Mouse (Mus musculus): ENCODE results near the gene Mef2d. TPM values are rescaled to one million over a fixed set of nuclear protein-coding genes. Genes with fewer than 3 reads are reported as not detected.

Mef2d gene
- polyA plus RNA-seq, 1 experiment from 2014 or later = 28.3 TPM

DNA sequence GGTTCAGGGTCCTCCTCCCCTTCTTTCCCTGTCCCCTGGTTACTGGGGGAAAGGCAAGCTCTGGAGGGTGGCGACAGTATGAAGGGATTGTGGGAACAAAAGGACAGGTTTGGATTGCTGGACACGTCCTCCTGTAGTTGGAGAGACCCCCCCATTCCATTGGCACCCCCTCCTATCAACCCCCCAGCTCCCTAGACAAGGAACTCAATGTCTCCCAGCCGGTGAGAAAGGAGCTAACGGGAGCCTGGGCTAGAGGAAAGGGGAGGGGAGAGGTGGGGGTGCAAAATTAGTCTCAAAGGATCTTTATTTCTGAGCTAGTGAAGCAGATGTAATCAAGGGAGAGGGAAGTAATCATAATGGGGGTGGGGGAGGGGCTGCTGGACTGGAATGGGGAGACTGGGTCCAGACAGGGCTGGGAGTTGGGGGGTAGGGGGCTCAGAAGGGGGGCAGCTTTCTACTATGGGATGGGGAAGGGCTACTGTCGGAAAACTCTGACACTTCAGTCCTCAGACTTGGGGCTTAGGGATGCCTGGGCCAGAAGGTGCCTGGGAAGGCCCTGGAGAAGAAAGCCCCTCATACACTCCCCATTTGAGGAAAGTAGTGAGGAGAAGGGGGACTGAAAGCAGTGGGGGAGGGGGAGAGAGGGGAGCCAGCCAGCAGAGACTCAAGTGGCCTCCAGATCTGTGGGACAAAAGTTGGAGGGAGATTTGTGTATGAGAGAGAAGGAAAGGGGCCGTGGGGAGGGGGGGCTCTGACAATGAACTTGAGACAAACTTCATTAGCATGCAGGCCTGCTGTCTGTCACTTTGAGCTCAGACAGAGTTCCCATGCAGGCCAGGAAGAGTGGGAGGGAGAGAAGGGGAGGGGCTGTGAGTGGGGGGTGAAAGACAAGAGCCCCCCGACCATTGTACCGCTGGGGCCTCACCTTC is 63.7 kb downstream of the Mef2d start:
- Histone ChIP-seq H3K9me3 (ENCODE audit: control insufficient read depth, low read length) (no peaks in the 10 kb centered on the region), H3K4me1 (replicated peaks; ENCODE audit: control insufficient read depth, insufficient read depth, low read length) (peaks cover 55% of the 10 kb centered on the region), H3K36me3 (ENCODE audit: control insufficient read depth, insufficient read depth) (no peaks in the 10 kb centered on the region), H3K4me2 (ENCODE audit: low read length) (peak overlapping the region; percentile 67), H3K27me3 (replicated peaks; ENCODE audit: control insufficient read depth, insufficient read depth, low read length) (no peaks in the 10 kb centered on the region), H3K9ac (replicated peaks; ENCODE audit: low read depth, low read length) (peak overlapping the region; percentile 100), H3K4me3 (replicated peaks; ENCODE audit: low read length) (peak overlapping the region; percentile 74), H3K27ac (ENCODE audit: low read length) (peak overlapping the region; percentile 100)
- ATAC-seq = peak; percentile 67
- WGBS = 1% methylated on average over 8 of the region's 8 CpGs

DNA sequence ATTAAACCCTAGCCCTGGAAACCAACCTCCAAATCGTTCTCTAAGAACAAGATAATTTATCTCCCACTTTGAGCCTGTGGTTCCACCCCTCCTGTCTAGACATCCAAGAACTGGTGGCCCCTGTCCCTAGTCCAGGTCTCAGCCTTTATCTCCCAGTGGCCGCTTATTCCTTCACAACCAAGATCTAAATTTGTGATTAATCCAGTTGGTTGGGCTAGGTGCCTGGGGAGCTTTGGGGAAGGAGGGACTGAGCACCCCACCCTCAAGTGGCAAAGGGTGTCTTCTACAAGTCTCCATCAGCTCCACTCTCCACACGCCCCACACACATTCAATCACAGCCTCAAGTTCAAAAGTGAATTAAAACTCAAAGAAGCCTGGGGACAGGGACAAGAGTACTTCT is 64.3 kb downstream of the Mef2d start:
- H3K4me1 ChIP-seq (replicated peaks; ENCODE audit: control insufficient read depth, insufficient read depth, low read length) = peaks cover 57% of the 10 kb centered on the region
- H3K27ac ChIP-seq (ENCODE audit: low read length) = peak overlapping the region; percentile 100
- H3K4me3 ChIP-seq (replicated peaks; ENCODE audit: low read length) = peak overlapping the region; percentile 74
- H3K27me3 ChIP-seq (replicated peaks; ENCODE audit: control insufficient read depth, insufficient read depth, low read length) = no peaks in the 10 kb centered on the region
- WGBS = 2% methylated on average over 3 of the region's 3 CpGs
- H3K36me3 ChIP-seq (ENCODE audit: control insufficient read depth, insufficient read depth) = no peaks in the 10 kb centered on the region
- ATAC-seq = no peak; the same call in 1 of the 2 replicates
- H3K4me2 ChIP-seq (ENCODE audit: low read length) = peak overlapping the region; percentile 67
- H3K9ac ChIP-seq (replicated peaks; ENCODE audit: low read depth, low read length) = peak overlapping the region; percentile 100
- H3K9me3 ChIP-seq (ENCODE audit: control insufficient read depth, low read length) = no peaks in the 10 kb centered on the region

DNA sequence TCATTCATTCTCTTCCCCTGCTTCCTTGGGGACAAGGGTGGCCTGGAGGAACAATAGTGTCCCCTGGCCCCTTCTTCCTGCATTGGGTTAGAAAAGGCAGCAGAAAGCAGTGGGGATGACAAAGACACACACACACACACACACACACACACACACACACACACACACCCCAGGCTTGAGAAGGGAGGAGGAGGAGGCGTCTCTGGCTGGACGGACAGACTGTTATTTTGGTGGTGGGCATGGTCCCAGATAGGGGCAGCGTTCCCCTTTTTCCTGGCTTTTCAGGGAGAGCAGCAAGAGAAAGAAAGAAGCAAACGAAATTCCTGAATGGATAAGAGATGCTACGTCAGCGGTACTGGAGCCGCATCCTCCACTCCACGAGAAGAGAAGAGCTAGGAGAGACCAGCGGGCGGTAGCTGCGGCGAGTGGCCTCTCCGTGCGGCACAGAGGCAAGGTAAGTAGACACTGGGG is 64.8 kb downstream of the Mef2d start:
- H3K27ac ChIP-seq (ENCODE audit: low read length) = peak overlapping the region; percentile 100
- H3K36me3 ChIP-seq (ENCODE audit: control insufficient read depth, insufficient read depth) = no peaks in the 10 kb centered on the region
- peak overlapping the region; percentile 67 for H3K4me2 ChIP-seq (ENCODE audit: low read length)
- peak overlapping the region; percentile 100 for H3K9ac ChIP-seq (replicated peaks; ENCODE audit: low read depth, low read length)
- H3K4me3 ChIP-seq (replicated peaks; ENCODE audit: low read length) = peak overlapping the region; percentile 74
- H3K4me1 ChIP-seq (replicated peaks; ENCODE audit: control insufficient read depth, insufficient read depth, low read length) = peaks cover 56% of the 10 kb centered on the region
- no peaks in the 10 kb centered on the region for H3K9me3 ChIP-seq (ENCODE audit: control insufficient read depth, low read length)
- peak; percentile 27 for ATAC-seq
- H3K27me3 ChIP-seq (replicated peaks; ENCODE audit: control insufficient read depth, insufficient read depth, low read length) = no peaks in the 10 kb centered on the region
- under 1% methylated on average over 14 of the region's 14 CpGs for WGBS

DNA sequence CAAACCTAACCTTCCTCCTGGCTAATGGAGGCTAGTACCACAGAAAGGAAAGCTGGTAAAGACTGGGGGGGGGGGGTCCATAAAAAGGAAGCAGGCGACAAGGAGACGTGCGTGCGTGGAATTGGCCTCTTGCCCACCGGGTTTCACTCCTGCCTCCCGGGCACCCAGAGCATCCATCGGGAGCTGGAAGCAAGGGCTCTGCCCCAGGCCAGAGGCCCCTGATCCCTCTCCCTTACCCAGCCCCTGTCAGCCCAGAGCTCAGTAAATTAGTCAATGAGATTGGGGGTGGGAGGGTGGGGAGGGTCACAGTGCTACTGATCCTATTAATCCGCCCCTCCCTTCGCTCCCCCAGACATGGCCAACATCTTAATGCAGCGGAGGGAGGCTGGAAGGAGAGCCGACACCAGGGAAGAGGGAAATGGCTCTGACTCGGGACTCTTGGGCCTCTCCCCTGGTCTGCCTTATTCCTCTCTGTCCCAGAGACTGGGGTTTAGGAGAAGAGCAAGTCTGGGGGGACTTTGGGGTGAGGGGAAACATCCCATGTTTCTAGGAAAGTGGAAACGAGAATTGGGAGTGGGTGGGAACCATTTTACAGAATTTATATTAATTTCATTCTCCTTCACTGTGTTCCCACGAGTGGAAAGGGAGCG is 65.4 kb downstream of the Mef2d start:
- Histone ChIP-seq H3K9me3 (ENCODE audit: control insufficient read depth, low read length) (no peaks in the 10 kb centered on the region), H3K27ac (ENCODE audit: low read length) (peak overlapping the region; percentile 100), H3K36me3 (ENCODE audit: control insufficient read depth, insufficient read depth) (no peaks in the 10 kb centered on the region), H3K27me3 (replicated peaks; ENCODE audit: control insufficient read depth, insufficient read depth, low read length) (no peaks in the 10 kb centered on the region), H3K4me1 (replicated peaks; ENCODE audit: control insufficient read depth, insufficient read depth, low read length) (peaks cover 56% of the 10 kb centered on the region), H3K4me2 (ENCODE audit: low read length) (peak overlapping the region; percentile 67), H3K4me3 (replicated peaks; ENCODE audit: low read length) (peak overlapping the region; percentile 74), H3K9ac (replicated peaks; ENCODE audit: low read depth, low read length) (peak overlapping the region; percentile 100)
- ATAC-seq = peak; percentile 3; the same call in 1 of the 2 replicates
- WGBS = 0% methylated on average over 15 of the region's 15 CpGs

DNA sequence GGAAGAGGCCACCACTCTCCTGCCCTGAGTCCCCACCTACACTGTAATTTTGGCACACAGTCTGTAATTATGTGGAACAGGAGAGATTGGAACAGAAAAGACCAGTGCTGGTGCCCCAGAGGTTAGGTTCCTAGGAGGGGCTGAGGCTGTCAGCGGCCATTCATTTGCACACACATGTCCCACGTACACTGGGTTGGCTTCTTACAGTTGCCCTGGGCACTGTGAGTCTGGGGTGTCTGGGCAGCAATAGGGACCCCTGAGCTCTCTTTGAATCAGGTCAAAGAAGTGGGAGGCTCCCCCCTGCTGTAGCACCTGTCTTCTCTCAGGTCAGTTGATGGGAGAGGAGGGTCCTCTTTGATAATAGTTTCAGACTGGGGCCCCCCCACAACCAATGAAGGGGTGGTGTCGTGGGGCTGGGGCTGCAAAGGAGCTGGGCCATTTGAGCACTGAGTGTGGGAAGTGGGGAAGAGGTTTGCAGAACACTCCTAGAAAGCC is 66.1 kb downstream of the Mef2d start:
- H3K9ac ChIP-seq (replicated peaks; ENCODE audit: low read depth, low read length) = peak overlapping the region; percentile 100
- WGBS = 3% methylated on average over 3 of the region's 3 CpGs
- H3K36me3 ChIP-seq (ENCODE audit: control insufficient read depth, insufficient read depth) = no peaks in the 10 kb centered on the region
- no peaks in the 10 kb centered on the region for H3K9me3 ChIP-seq (ENCODE audit: control insufficient read depth, low read length)
- peak overlapping the region; percentile 67 for H3K4me2 ChIP-seq (ENCODE audit: low read length)
- H3K4me3 ChIP-seq (replicated peaks; ENCODE audit: low read length) = peak overlapping the region; percentile 74
- peak overlapping the region; percentile 100 for H3K27ac ChIP-seq (ENCODE audit: low read length)
- no peak for ATAC-seq
- peaks cover 52% of the 10 kb centered on the region for H3K4me1 ChIP-seq (replicated peaks; ENCODE audit: control insufficient read depth, insufficient read depth, low read length)
- no peaks in the 10 kb centered on the region for H3K27me3 ChIP-seq (replicated peaks; ENCODE audit: control insufficient read depth, insufficient read depth, low read length)

DNA sequence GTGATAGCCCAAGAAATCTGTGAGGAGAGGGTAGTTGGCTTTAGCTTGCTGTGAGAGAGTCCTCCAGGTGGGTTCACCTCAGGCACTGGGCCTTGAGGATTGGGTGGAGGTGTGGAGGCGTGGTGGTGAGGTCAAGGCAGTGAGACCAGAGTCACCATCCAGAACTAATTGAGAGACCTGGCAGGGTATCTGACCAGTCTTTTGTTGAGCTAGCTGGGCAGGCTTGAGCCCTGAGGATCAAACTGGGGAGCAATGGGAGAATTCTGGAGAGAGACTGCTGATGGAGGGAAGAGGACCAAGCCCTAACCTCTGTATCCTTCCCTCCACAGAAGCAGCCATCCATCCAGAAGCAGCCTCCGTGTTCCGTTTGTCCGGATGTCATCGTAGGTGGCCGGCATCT is 67.1 kb downstream of the Mef2d start:
- Histone ChIP-seq H3K9me3 (ENCODE audit: control insufficient read depth, low read length) (no peaks in the 10 kb centered on the region), H3K9ac (replicated peaks; ENCODE audit: low read depth, low read length) (peak overlapping the region; percentile 100), H3K36me3 (ENCODE audit: control insufficient read depth, insufficient read depth) (no peaks in the 10 kb centered on the region), H3K4me2 (ENCODE audit: low read length) (peak overlapping the region; percentile 67), H3K27ac (ENCODE audit: low read length) (peak overlapping the region; percentile 100), H3K4me3 (replicated peaks; ENCODE audit: low read length) (peak overlapping the region; percentile 74), H3K27me3 (replicated peaks; ENCODE audit: control insufficient read depth, insufficient read depth, low read length) (no peaks in the 10 kb centered on the region), H3K4me1 (replicated peaks; ENCODE audit: control insufficient read depth, insufficient read depth, low read length) (peaks cover 49% of the 10 kb centered on the region)
- ATAC-seq = no peak
- WGBS = 10% methylated on average over 6 of the region's 6 CpGs

DNA sequence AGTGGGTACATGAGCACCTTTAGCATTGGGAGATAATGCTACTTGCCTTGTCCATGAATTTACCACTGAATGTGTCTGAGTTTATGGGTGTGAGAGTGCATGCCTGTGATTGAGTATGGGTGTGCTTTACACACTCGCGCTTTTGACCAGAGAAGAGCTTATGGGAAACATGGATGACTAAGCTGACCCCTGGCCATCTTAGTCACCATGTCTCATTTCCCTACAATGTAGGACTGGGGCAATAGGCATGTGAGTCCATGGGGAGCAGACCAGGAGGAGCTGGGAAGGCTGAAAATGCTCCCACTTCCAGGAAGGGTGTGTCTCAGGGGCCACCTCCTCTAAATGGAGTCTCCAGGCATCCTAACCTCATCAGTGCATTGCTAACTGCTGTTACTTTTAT is 67.9 kb downstream of the Mef2d start:
- Histone ChIP-seq H3K9me3 (ENCODE audit: control insufficient read depth, low read length) (no peaks in the 10 kb centered on the region), H3K27me3 (replicated peaks; ENCODE audit: control insufficient read depth, insufficient read depth, low read length) (no peaks in the 10 kb centered on the region), H3K36me3 (ENCODE audit: control insufficient read depth, insufficient read depth) (peaks cover 3% of the 10 kb centered on the region; the same call in 1 of the 2 replicates), H3K4me2 (ENCODE audit: low read length) (peak overlapping the region; percentile 67), H3K4me3 (replicated peaks; ENCODE audit: low read length) (peak overlapping the region; percentile 74), H3K9ac (replicated peaks; ENCODE audit: low read depth, low read length) (peak overlapping the region; percentile 100), H3K4me1 (replicated peaks; ENCODE audit: control insufficient read depth, insufficient read depth, low read length) (peaks cover 41% of the 10 kb centered on the region), H3K27ac (ENCODE audit: low read length) (peak overlapping the region; percentile 100)
- 7% methylated on average over 2 of the region's 2 CpGs for WGBS
- no peak for ATAC-seq

DNA sequence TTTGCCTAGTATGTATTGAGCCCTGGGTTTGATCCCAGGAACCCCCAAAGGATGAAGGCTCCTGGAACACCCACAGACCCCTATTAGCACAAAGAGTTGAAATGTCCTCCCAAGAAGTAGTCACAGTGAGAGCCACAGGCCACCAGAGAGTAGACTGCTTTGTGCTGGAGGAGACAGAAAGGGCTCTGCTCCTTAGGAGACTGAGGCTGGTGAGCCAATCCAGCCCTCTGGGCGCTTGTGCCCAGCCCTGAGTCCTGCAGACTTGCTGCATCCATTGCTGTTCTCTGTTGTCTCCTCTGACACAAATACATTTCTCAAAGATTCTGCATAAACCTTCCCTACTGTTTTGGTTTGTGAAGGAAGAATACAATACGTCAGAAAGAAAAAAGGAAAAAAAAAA is 68.7 kb downstream of the Mef2d start:
- Histone ChIP-seq H3K9me3 (ENCODE audit: control insufficient read depth, low read length) (no peaks in the 10 kb centered on the region), H3K27ac (ENCODE audit: low read length) (peak overlapping the region; percentile 100), H3K9ac (replicated peaks; ENCODE audit: low read depth, low read length) (peak overlapping the region; percentile 100), H3K4me3 (replicated peaks; ENCODE audit: low read length) (peak overlapping the region; percentile 74), H3K36me3 (ENCODE audit: control insufficient read depth, insufficient read depth) (peaks cover 3% of the 10 kb centered on the region; the same call in 1 of the 2 replicates), H3K27me3 (replicated peaks; ENCODE audit: control insufficient read depth, insufficient read depth, low read length) (no peaks in the 10 kb centered on the region), H3K4me2 (ENCODE audit: low read length) (peak overlapping the region; percentile 67), H3K4me1 (replicated peaks; ENCODE audit: control insufficient read depth, insufficient read depth, low read length) (peaks cover 33% of the 10 kb centered on the region)
- 10% methylated on average over 2 of the region's 2 CpGs for WGBS
- no peak for ATAC-seq

DNA sequence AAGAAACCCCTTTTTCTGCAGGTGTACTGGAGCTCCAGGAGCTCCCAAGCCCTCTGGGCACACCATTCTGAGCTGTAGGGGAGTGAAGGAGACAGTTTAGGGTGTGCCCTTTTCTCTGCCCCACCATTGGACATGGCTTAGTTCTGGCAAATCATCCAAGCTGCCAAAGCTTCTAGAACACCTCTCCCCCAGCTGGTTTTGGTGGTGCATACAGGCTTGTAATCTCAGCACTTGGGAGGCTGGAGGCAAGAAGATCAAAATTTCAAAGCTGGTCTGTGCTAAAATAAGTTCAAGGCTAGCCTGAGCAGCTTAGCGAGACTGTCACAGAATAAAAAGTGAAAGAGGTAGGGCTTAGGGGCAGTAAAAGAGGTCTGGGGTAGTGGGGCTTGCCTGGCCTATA is 70.2 kb downstream of the Mef2d start:
- peak overlapping the region; percentile 67 for H3K4me2 ChIP-seq (ENCODE audit: low read length)
- H3K36me3 ChIP-seq (ENCODE audit: control insufficient read depth, insufficient read depth) = peaks cover 3% of the 10 kb centered on the region; the same call in 1 of the 2 replicates
- H3K27ac ChIP-seq (ENCODE audit: low read length) = peak overlapping the region; percentile 100
- WGBS = 20% methylated on average over 1 of the region's 1 CpGs
- H3K4me3 ChIP-seq (replicated peaks; ENCODE audit: low read length) = peak overlapping the region; percentile 74
- peak overlapping the region; percentile 55 for H3K9ac ChIP-seq (replicated peaks; ENCODE audit: low read depth, low read length)
- peaks cover 27% of the 10 kb centered on the region for H3K4me1 ChIP-seq (replicated peaks; ENCODE audit: control insufficient read depth, insufficient read depth, low read length)
- ATAC-seq = no peak
- no peaks in the 10 kb centered on the region for H3K9me3 ChIP-seq (ENCODE audit: control insufficient read depth, low read length)
- no peaks in the 10 kb centered on the region for H3K27me3 ChIP-seq (replicated peaks; ENCODE audit: control insufficient read depth, insufficient read depth, low read length)
